Mouse (Mus musculus): Measurements from ENCODE around the gene Wt1. TPM values are rescaled to one million over a fixed set of nuclear protein-coding genes. Genes with fewer than 3 reads are reported as not detected.

Wt1 gene
- polyA plus RNA-seq, 1 experiment = 4.6 TPM

- H3K9ac ChIP-seq (ENCODE audit: low read depth, poor library complexity, severe bottlenecking) = no peak overlapping the region
Measured at GRCm38 (mm10) chr2:105174254-105174653, 47.9 kb downstream of the Wt1 start.

GRCm38 (mm10) chr2:105178871-105179270 is 52.5 kb downstream of the Wt1 start:
- H3K27ac ChIP-seq (ENCODE audit: insufficient read depth, low read length) = no peak overlapping the region
- H3K4me1 ChIP-seq (ENCODE audit: control insufficient read depth, insufficient read depth, low read length) = peaks cover 4% of the 10 kb centered on the region
- H3K9me3 ChIP-seq (replicated peaks; ENCODE audit: control insufficient read depth, insufficient read depth, low read length, poor library complexity, severe bottlenecking) = no peaks in the 10 kb centered on the region
- no peaks in the 10 kb centered on the region for H3K36me3 ChIP-seq (ENCODE audit: control insufficient read depth, insufficient read depth, low read length, poor library complexity, severe bottlenecking)
- TF ChIP-seq EP300 (IDR thresholded peaks at IDR 0.05; ENCODE audit: insufficient read depth, low read depth, low read length) (no peak), POLR2A (IDR thresholded peaks at IDR 0.05; ENCODE audit: insufficient read depth, low read length) (no peak), CTCF (IDR thresholded peaks at IDR 0.05; ENCODE audit: low read depth, low read length) (no peak)
- no peak overlapping the region for H3K4me3 ChIP-seq (ENCODE audit: low read depth, low read length)
- no peak overlapping the region for H3K9ac ChIP-seq (ENCODE audit: low read depth, poor library complexity, severe bottlenecking)
- no peaks in the 10 kb centered on the region for H3K27me3 ChIP-seq (ENCODE audit: control insufficient read depth, insufficient read depth, low read length, poor library complexity, severe bottlenecking)

More at GRCm38 (mm10) chr2:105174254-105174653, 47.9 kb downstream of the Wt1 start:
- H3K4me1 ChIP-seq (ENCODE audit: control insufficient read depth, insufficient read depth, low read length) = no peaks in the 10 kb centered on the region
- H3K9me3 ChIP-seq (replicated peaks; ENCODE audit: control insufficient read depth, insufficient read depth, low read length, poor library complexity, severe bottlenecking) = no peaks in the 10 kb centered on the region
- H3K27ac ChIP-seq (ENCODE audit: insufficient read depth, low read length) = no peak overlapping the region
- no peak overlapping the region for H3K4me3 ChIP-seq (ENCODE audit: low read depth, low read length)
- TF ChIP-seq CTCF (IDR thresholded peaks at IDR 0.05; ENCODE audit: low read depth, low read length) (no peak), POLR2A (IDR thresholded peaks at IDR 0.05; ENCODE audit: insufficient read depth, low read length) (no peak), EP300 (IDR thresholded peaks at IDR 0.05; ENCODE audit: insufficient read depth, low read depth, low read length) (no peak)
- H3K27me3 ChIP-seq (ENCODE audit: control insufficient read depth, insufficient read depth, low read length, poor library complexity, severe bottlenecking) = no peaks in the 10 kb centered on the region
- no peaks in the 10 kb centered on the region for H3K36me3 ChIP-seq (ENCODE audit: control insufficient read depth, insufficient read depth, low read length, poor library complexity, severe bottlenecking)

- H3K27me3 ChIP-seq (ENCODE audit: control insufficient read depth, insufficient read depth, low read length, poor library complexity, severe bottlenecking) = no peaks in the 10 kb centered on the region
- no peak overlapping the region for H3K9ac ChIP-seq (ENCODE audit: low read depth, poor library complexity, severe bottlenecking)
- no peaks in the 10 kb centered on the region for H3K9me3 ChIP-seq (replicated peaks; ENCODE audit: control insufficient read depth, insufficient read depth, low read length, poor library complexity, severe bottlenecking)
- TF ChIP-seq POLR2A (IDR thresholded peaks at IDR 0.05; ENCODE audit: insufficient read depth, low read length) (no peak), EP300 (IDR thresholded peaks at IDR 0.05; ENCODE audit: insufficient read depth, low read depth, low read length) (peak; percentile 70), CTCF (IDR thresholded peaks at IDR 0.05; ENCODE audit: low read depth, low read length) (no peak)
- no peaks in the 10 kb centered on the region for H3K36me3 ChIP-seq (ENCODE audit: control insufficient read depth, insufficient read depth, low read length, poor library complexity, severe bottlenecking)
- H3K27ac ChIP-seq (ENCODE audit: insufficient read depth, low read length) = no peak overlapping the region
- H3K4me3 ChIP-seq (ENCODE audit: low read depth, low read length) = no peak overlapping the region
- peaks cover 4% of the 10 kb centered on the region for H3K4me1 ChIP-seq (ENCODE audit: control insufficient read depth, insufficient read depth, low read length)
Measured at GRCm38 (mm10) chr2:105182501-105182900, 56.2 kb downstream of the Wt1 start.

GRCm38 (mm10) chr2:105185140-105185539 is 58.8 kb downstream of the Wt1 start:
- TF ChIP-seq POLR2A (IDR thresholded peaks at IDR 0.05; ENCODE audit: insufficient read depth, low read length) = no peak
- TF ChIP-seq EP300 (IDR thresholded peaks at IDR 0.05; ENCODE audit: insufficient read depth, low read depth, low read length) = no peak
- no peak for TF ChIP-seq CTCF (IDR thresholded peaks at IDR 0.05; ENCODE audit: low read depth, low read length)
- H3K9me3 ChIP-seq (replicated peaks; ENCODE audit: control insufficient read depth, insufficient read depth, low read length, poor library complexity, severe bottlenecking) = no peaks in the 10 kb centered on the region
- H3K4me1 ChIP-seq (ENCODE audit: control insufficient read depth, insufficient read depth, low read length) = peaks cover 4% of the 10 kb centered on the region
- H3K27ac ChIP-seq (ENCODE audit: insufficient read depth, low read length) = no peak overlapping the region
- H3K9ac ChIP-seq (ENCODE audit: low read depth, poor library complexity, severe bottlenecking) = no peak overlapping the region
- H3K36me3 ChIP-seq (ENCODE audit: control insufficient read depth, insufficient read depth, low read length, poor library complexity, severe bottlenecking) = no peaks in the 10 kb centered on the region
- no peak overlapping the region for H3K4me3 ChIP-seq (ENCODE audit: low read depth, low read length)
- H3K27me3 ChIP-seq (ENCODE audit: control insufficient read depth, insufficient read depth, low read length, poor library complexity, severe bottlenecking) = no peaks in the 10 kb centered on the region

GRCm38 (mm10) chr2:105185768-105186529 is 59.6 kb downstream of the Wt1 start:
- Histone ChIP-seq H3K4me3 (ENCODE audit: low read depth, low read length) (no peak overlapping the region), H3K36me3 (ENCODE audit: control insufficient read depth, insufficient read depth, low read length, poor library complexity, severe bottlenecking) (no peaks in the 10 kb centered on the region), H3K4me1 (ENCODE audit: control insufficient read depth, insufficient read depth, low read length) (peaks cover 4% of the 10 kb centered on the region), H3K9me3 (replicated peaks; ENCODE audit: control insufficient read depth, insufficient read depth, low read length, poor library complexity, severe bottlenecking) (no peaks in the 10 kb centered on the region), H3K9ac (ENCODE audit: low read depth, poor library complexity, severe bottlenecking) (no peak overlapping the region), H3K27me3 (ENCODE audit: control insufficient read depth, insufficient read depth, low read length, poor library complexity, severe bottlenecking) (no peaks in the 10 kb centered on the region), H3K27ac (ENCODE audit: insufficient read depth, low read length) (no peak overlapping the region)
- TF ChIP-seq CTCF (IDR thresholded peaks at IDR 0.05; ENCODE audit: low read depth, low read length) (no peak), POLR2A (IDR thresholded peaks at IDR 0.05; ENCODE audit: insufficient read depth, low read length) (no peak), EP300 (IDR thresholded peaks at IDR 0.05; ENCODE audit: insufficient read depth, low read depth, low read length) (no peak)

- no peak overlapping the region for H3K4me3 ChIP-seq (ENCODE audit: low read depth, low read length)
- H3K4me1 ChIP-seq (ENCODE audit: control insufficient read depth, insufficient read depth, low read length) = peaks cover 4% of the 10 kb centered on the region
- no peak overlapping the region for H3K27ac ChIP-seq (ENCODE audit: insufficient read depth, low read length)
- H3K9me3 ChIP-seq (replicated peaks; ENCODE audit: control insufficient read depth, insufficient read depth, low read length, poor library complexity, severe bottlenecking) = no peaks in the 10 kb centered on the region
- no peaks in the 10 kb centered on the region for H3K27me3 ChIP-seq (ENCODE audit: control insufficient read depth, insufficient read depth, low read length, poor library complexity, severe bottlenecking)
- TF ChIP-seq EP300 (IDR thresholded peaks at IDR 0.05; ENCODE audit: insufficient read depth, low read depth, low read length) (no peak), CTCF (IDR thresholded peaks at IDR 0.05; ENCODE audit: low read depth, low read length) (no peak), POLR2A (IDR thresholded peaks at IDR 0.05; ENCODE audit: insufficient read depth, low read length) (no peak)
- H3K9ac ChIP-seq (ENCODE audit: low read depth, poor library complexity, severe bottlenecking) = no peak overlapping the region
- H3K36me3 ChIP-seq (ENCODE audit: control insufficient read depth, insufficient read depth, low read length, poor library complexity, severe bottlenecking) = no peaks in the 10 kb centered on the region
Measured at GRCm38 (mm10) chr2:105186591-105186990, 60.3 kb downstream of the Wt1 start.
